Mouse (Mus musculus) cortical plate, adult 2 months (tissue): Measurements from ENCODE around the gene Nebl.

Experiments
- CTCF ChIP-seq: fragments of 200-500 bp; IDR thresholded peaks from 2 replicates; pipeline ENCODE4 v1.5.1; 2011; ENCODE audit warnings: mild to moderate bottlenecking, control low read depth, low read length; ENCODE audit not compliant: insufficient read depth; ENCODE audit errors: extremely low read depth
- POLR2A ChIP-seq: fragments of 200-500 bp; IDR thresholded peaks from 2 replicates; pipeline ENCODE4 v1.6.1; 2011; ENCODE audit warnings: mild to moderate bottlenecking, low read length, control low read depth; ENCODE audit not compliant: insufficient read depth; ENCODE audit errors: extremely low read depth

GRCm38 (mm10) chr2:17770246-17770825 is 39.1 kb upstream of the Nebl start:
- TF ChIP-seq CTCF: no peak
- no peak for TF ChIP-seq POLR2A
